Mouse (Mus musculus) right cerebral cortex, postnatal 36 days (tissue): Measurements from ENCODE around the gene Sart1.
"Not testable (repeated sequence)": the region's sequence is repeated elsewhere in the genome, so short reads cannot be mapped to it uniquely, and the experiment has no call there.

Experiments
- DNase-seq, 2 experiments: peaks; one replicate each; pipeline ENCODE4 v3.0.0; 2022; ENCODE audit warnings: low spot score in 2 of 2, mixed read lengths in 1 of 2

Gene Sart1

DNA sequence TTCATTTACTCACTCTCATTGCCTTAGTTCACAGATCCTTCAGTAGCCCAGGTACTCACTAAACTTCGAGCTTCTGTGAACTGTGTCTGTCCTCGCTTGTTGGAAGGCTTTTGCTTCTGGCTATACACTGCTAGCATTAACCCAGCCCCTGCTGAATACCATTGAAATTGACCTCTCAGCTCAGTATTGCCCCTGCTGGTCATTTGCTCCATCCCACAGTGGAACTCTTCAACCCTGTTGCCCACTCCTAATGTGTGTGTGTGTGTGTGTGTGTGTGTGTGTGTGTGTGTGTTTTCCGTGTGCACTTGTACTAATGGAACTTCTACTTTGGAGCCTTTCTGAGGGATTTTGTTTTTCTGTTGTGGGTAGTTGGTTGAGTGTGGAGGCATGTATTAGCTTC is 17.6 kb downstream of the Sart1 start:
- DNase-seq, result no peak

DNA sequence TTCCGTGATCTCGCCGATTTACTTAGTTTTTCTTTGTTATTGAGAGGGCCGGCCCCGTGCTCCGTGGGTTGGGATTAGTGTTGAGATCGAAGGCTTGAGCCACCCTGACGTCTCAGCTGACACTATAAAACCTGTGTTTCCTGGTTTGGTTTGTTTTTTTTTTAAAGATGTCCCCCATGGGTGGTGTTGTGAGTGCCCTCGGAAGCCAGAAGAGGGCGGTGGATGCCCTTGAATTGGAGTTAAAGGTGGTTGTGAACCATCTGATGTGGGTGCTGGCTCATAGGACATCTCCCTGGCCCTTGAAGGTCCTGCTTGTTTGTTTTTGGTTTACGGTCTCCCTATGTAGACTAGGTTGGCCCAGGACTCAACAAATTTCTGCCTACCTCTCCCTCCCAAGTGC is 21.0 kb downstream of the Sart1 start:
- no peak for DNase-seq

DNA sequence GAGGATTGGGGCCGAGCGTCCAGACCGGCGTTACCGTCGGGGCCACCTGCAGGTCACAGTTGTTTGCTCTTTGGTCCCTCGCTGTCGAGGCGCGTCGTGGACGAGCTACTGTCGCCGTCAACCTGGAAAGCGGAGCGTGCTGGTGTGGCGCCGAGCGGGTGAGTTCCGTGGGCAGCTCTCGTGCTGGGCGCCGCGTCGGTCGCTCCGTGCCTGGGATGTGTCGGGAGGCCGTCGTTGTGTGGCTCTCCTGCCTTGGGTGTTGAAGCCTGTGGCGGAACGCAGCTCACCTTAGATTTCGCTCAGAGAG is 21.5 kb downstream of the Sart1 start, which contains the start of gene Banf1:
Gene Banf1 (minus strand): TSS at position 116 of the 307 bp plus-strand sequence.
- peak in 1 of 2 experiments; percentile 10 for DNase-seq

DNA sequence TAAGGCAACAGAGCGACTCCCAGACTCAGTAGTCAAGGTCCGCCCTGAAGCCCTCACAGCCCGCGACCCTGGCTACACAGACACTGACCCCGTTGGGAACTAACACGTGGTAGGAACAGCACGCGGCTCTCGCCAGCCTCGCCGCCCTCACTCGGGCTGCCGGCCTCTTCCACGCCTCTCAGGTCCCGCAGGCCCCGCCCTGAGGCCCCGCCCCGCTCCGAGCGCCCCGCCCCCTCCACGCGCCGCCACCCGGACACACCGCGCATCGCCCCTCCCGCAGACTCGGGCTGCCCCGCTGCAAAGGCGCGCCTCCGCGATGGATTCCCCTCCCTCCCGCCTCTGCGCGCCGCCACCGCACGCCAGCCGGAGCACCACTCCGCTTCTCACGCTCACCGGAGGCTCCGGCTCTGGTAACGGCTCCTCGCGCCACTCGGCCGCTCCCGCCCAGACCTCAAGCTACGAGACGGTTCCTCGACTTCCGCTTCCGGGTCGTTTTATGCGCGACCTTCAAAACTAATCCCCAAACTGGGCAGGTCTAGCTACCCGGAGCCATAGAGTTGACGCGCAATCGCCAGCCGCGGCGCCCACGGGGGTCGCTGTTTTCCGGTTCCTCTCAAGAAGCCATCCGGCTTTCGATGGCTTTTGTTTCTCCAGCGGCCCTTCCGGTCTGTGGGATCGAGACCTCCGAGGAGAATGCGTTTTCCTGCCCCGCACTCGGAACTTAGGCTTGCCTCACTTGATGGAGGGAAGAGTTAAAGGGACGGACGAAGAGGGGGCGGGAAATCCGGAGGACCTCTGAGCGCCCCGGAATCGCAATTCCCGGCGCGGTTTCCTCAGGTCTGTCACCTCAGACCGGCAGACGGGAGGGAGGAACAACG is 22.1 kb downstream of the Sart1 start, which contains the start of gene Eif1ad:
Gene Eif1ad (plus strand): TSS at position 567 of the 878 bp plus-strand sequence.
- peak; percentile 93 to 94 for DNase-seq

DNA sequence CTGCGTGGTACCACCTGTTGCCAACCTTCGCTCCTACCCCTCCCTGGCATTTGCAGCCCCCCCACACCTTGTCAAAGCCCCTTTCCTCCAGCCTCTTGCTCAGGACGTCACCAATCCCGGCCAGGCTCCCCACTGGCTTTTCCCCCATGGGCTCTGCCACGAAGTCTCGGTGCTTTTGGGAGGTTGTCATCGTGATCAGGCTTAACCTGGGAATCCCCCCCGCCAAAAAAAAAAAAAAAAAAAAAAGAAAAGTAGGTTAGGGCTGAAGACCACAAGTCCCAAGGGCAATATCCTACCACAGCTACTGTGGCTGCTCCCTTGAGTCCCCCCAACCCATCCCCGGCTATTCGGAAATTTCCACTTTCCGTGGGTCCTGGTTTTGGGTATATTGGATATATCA is 22.8 kb downstream of the Sart1 start:
- no peak for DNase-seq

DNA sequence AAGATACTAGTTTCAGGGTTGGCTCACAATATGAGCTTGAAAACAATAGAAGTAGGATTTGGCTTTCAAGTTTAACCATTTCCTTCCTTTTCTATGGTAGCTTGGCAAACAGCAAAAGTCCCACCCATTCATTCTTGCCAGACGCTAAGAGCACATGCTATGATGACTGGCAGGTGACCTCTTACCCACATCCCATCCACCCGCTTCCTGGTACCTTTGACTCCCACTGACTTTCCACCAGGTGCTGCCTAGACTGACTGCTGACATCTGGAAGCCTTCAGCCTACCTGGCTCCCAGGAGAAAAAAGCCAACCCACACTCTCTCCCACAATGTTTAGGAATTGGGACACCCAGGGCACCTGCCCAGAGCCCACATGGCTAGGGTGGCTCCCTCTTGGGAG is 24.4 kb downstream of the Sart1 start:
- no peak for DNase-seq

DNA sequence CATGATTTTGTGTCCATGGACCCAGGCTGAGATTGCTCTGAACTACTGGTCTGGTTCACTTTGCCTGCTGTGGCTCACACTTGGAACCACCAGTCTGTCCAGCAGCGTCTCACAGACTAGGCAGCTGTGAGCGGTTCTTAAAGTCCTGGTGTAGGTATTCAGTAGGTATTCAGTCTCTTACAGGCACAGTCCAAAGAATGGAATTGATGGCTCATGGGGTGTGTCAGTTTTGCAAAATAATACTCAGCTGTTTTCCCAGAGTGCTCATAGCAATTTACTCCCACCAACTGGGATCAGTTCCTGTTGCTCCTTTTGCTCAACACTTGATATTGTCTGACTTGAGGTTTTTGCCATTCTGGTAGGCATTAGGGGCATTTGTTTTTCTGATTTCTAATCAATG is 26.3 kb downstream of the Sart1 start:
- no peak for DNase-seq

DNA sequence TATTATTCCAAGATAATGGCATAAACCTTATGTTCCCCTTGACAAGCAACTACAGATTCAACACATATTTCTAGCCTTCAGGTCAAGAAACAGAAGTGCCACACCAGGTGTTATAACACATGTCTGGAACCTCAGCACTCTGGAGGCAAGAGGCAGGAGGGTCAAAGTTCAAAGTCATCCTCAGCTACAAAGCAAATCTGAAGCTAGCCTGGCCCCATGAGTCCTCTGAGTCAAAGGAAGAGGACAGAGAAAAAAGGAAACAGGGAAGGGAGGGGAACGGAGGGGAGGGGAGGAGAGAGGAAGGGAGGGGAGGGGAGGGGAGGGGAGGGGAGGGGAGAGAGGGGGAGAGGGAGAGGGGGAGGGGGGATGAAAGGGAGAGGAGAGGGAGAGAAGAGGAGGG is 32.4 kb downstream of the Sart1 start:
- no peak for DNase-seq

DNA sequence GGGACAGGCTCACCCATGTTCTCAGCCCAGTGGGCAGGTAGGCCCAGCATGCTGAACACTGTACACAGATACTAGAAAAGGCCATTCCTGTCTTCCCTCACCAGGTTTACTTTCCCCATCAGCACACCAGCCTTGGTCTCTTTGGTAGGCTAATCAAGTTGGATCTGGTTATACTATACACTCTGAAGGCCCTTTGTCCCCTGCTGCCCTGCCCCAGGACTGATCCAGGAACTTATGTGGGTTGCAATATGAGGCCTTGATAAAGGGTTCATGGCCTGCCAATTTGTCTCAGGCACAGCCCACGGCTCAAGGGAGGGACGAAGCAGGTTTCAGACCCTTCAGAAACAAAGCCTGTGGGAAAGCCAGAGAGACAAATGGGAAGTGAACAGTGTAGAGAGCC is 34.9 kb downstream of the Sart1 start:
- no peak for DNase-seq

DNA sequence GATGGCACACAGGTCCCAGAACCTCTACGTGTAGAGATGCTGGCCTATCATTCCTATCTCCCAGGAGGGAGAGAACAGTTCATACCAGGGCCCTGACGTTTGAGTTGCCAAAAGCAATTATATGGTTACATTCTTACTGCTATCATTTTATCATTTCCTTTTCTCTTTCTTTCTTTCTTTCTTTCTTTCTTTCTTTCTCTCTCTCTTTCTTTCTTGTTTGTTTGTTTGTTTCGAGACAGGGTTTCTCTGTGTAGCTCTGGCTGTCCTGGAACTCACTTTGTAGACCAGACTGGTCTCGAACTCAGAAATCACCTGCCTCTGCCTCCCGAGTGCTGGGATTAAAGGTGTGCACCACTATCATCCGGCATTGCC is 39.0 kb downstream of the Sart1 start, which contains the start of gene Cst6:
Gene Cst6 (minus strand): TSS at position 73 of the 372 bp plus-strand sequence.
- DNase-seq, result not testable (repeated sequence)

DNA sequence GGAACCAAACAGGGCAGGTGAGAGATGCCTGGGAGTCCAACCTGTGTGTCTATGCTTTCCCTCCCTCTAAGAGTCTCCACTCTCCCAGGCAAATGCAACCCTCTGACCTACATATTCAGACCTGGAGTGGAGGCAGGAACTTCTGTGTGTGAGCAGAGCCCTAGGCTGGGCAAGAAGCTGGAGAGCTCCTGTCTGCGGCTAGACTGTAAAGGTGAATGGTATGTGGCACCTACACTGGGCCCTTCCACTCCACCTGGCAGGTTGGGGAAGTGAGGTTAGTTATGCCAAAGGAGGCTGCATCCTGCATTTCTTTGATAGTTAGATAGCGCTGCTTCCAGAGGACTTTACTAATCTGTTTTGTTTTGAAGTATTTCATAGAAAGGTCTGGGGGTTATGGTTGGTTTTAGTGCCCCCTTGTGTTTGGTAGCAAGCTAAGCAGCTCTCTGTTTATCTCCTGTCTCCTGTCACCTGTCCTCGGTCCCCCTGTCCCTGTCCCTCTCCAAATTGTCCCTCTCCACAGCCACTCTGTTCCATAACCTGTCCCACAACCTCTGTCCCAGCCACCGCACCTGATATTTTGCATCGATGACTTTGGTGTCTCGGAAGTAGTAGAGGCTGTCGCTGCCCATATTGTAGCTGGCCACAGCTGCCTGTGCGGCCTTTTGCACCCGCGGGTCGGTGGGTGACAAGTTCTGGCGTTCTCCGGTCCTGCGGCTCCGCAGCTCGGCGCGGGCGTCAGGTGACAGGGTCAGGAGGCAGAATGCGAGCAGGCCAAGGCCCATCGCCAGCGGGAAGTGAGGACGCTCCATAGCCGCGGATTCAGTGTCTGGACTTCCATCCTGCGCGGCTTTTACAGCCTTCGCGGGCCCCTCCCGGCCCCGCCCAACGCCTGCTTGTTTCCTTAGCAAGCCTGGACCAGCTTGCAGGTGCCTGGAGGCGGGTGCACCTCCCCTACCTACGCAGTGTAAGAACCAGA is 39.7 kb downstream of the Sart1 start:
- peak in 1 of 2 experiments; percentile 2 for DNase-seq

DNA sequence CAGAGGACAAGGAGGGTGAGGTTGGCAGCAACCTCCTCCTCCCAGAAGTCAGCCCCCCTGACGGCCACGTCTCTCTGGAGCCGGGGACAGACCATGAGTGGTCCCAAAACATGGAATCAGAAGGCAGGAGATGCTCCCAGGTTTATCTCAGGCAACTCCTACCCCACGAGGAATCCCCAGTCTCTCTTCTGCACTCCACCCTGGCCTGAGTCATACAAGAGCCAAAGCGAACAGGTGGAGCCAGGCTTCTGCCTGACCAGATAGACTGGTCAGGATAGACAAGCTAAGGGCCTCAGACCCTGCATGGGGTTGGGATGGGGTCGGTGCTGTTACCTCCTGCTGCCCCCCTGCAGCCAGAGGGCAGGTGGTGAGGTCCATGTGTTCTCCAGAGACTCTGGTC is 40.4 kb downstream of the Sart1 start:
- DNase-seq, result no peak

DNA sequence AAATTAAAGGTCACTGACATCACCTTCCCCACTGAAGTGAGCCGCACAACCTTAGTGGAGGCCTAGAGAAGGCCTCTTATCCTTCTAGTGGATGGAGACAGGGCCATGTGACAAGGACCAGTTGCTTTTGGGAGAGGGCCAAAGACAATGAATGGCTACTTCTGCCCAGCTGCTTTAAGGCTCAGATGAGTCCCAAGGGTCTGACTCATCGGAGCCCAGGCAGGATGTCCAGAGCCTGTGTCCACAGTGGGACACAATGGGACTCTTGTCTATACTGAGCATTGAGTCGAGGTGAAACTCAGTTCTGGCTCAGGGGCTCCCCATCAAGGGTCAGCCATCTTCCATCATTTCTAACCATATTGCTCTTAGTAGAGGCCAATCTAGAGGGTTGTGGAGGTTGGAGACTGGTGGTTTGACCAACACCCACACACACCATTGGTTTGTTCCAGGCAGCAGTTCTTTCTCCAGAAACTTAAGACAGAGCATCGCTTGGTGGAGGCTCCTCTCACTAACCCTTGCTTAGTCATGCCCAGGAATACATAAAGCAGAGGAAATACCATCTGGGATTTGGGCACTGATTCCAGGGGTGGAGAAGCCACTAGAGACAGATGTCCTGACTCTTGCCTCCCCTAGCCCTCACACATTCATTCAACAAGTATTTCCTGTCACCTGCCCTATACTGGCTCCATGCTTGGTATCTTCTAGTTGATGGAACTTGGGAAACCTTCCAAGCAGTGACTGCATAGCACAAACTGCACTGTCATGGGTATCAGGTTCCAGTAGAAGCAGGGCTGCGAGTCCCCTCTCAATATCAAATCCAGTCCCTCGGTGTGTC is 43.0 kb downstream of the Sart1 start:
- no peak for DNase-seq

DNA sequence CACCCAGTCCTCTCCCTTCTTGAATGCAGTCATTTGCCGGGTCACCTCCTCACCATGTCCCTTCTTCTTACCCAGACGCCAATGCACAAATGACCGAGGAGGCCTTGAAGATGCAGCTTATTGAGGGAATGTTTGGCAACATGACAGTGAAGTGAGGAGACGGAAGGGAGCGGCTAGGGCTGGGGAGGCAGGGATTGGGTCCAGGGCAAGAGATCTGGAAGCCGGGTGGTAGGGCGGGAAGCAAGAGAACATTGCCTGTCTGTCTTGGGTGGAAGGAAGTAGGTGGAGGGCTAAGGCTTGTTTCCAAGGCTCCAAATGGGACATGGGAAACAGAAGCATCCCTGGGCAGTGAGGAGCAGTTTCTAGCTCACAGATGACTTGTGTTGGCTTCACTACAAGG is 47.1 kb downstream of the Sart1 start:
- no peak for DNase-seq

DNA sequence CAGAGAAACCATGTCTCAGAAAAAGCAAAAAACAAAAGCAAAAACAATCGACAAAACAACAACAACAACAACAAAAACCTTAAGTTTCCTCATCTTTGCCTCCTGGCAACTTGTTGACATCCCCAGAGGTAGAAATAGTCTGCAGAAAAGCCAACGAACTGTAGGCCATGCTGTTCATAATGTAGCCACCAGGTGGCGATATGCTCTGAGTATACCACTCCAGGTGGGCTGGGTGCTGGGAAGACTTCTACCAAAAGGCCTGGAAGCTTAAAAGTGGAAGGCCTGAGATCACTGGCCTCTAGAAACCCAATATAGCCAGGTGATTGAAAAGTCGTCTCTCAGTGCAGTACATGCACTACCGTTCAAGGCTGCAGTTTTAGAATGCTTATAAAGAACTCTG is 50.5 kb downstream of the Sart1 start:
- DNase-seq, result peak; percentile 52 to 54

DNA sequence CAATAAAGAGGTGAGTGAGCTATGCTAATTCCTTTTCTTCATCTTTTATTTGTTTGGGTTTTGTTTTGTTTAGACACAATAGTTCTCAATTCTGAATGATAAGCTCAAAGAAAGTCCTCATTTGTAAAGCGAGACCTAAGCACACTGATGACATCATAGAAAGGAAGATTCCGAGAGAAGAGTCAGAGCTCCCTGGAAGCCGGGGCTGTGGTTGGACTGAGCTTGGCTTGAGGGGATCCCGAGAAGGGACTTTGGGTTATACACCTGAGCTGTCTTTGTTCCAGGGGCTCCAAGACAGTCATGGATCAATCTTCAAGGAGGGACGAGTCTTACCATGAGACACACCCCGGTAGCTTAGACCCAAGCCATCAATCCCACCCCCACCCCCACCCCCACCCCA is 53.1 kb downstream of the Sart1 start, which contains the start of gene Catsper1:
Gene Catsper1 (plus strand): TSS at position 301 of the 400 bp plus-strand sequence.
- DNase-seq, result no peak

DNA sequence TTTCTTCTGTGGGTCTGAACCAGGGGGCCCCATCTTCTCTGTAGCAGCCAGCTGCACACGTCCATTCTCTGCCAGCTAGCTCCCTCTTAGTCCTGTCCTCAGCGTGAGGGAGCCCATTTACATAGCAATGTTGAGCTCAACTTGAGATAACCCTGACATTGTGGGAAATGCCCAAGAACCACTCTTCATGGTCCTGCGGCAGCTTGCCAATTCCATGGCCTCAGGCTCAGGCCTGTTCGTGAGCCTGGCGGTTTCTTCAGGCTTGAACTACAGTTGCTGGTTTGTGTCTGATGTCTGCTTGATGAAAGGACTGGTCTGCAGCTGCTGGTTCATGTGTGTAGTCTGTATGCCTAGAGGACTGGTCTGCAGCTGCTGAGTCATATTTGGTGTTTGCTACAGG is 53.8 kb downstream of the Sart1 start:
- DNase-seq, result no peak

DNA sequence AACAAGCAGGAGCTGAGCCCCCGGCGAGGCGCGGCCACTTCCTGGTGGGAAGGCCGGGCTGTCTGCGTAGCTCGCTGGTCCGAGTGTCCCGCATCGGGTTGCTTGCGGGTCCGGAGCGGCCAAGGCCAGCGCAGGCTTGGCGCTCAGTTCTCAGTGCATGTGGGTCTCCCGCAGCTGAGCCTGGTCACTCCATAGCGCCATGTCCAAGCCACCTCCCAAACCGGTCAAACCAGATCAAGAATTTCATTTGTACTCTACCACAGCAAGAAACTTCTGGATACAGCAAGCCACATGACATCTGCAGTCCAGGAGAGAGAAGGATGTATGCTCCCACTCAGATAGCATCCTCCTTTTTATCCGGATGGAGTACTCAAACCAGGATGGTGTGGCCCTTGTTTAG is 60.5 kb downstream of the Sart1 start:
- no peak for DNase-seq
